ENCODE assay signal across 24 mouse cellular contexts in the genomic region with DNA sequence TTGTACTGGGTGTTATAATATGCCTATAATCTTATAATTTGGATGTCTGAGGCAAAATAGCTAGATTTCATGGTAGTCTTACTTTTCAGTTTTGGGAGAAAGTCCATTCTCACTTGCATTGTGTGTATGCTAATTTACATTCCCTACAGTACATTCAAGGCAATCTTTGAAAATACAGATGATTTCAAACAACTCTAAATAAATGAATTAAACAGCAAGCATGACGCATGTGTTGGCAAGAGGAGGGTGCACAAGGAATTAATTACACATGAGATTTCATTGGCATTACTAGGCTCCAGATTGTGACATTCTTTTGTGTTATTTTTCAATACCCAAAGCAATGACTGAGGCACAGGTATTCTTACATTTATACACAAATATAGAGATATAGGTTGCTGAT.
A peak's percentile ranks its signal among the peaks of the same experiment; 100 is the strongest.
DNase-seq lines count a peak whose midpoint lies in the region; ATAC-seq lines count a peak whose summit lies in the region.
"Had no signal": no experiment of that assay in that cellular context is flagged by ENCODE, and none has a peak within 500 bp of the region (broad histone marks: within the 10 kb centered on the region; RNA-seq: fewer than 3 reads in every experiment).

No protein-coding gene starts in this region.

- no peaks in the 10 kb centered on the region for H3K36me3 ChIP-seq in forebrain, embryonic 14.5 days (ENCODE audit: control insufficient read depth, insufficient read depth, low read length)
- H3K36me3 ChIP-seq in forebrain, embryonic 11.5 days (ENCODE audit: control insufficient read depth, insufficient read depth, low read length): no peaks in the 10 kb centered on the region
- H3K36me3 ChIP-seq in midbrain, embryonic 14.5 days (ENCODE audit: control insufficient read depth, insufficient read depth, low read length): no peaks in the 10 kb centered on the region
- H3K36me3 ChIP-seq in midbrain, embryonic 10.5 days: no peaks in the 10 kb centered on the region
- H3K36me3 ChIP-seq in forebrain, embryonic 16.5 days (ENCODE audit: control insufficient read depth, insufficient read depth): no peaks in the 10 kb centered on the region
- no peaks in the 10 kb centered on the region for H3K36me3 ChIP-seq in kidney, embryonic 16.5 days (ENCODE audit: insufficient read depth, low read length)
- H3K36me3 ChIP-seq: embryonic facial prominence, embryonic 13.5 days; embryonic facial prominence, embryonic 15.5 days; G1E had no signal

- no peaks in the 10 kb centered on the region for H3K9me3 ChIP-seq in forebrain, embryonic 14.5 days (replicated peaks; ENCODE audit: control insufficient read depth, low read length)
- no peaks in the 10 kb centered on the region for H3K9me3 ChIP-seq in forebrain, embryonic 11.5 days (ENCODE audit: control insufficient read depth, low read length)
- no peaks in the 10 kb centered on the region for H3K9me3 ChIP-seq in midbrain, embryonic 14.5 days (ENCODE audit: control insufficient read depth, low read length)
- H3K9me3 ChIP-seq in midbrain, embryonic 10.5 days (replicated peaks): no peaks in the 10 kb centered on the region
- no peaks in the 10 kb centered on the region for H3K9me3 ChIP-seq in forebrain, embryonic 16.5 days (ENCODE audit: control insufficient read depth, low read length)
- H3K9me3 ChIP-seq in kidney, embryonic 16.5 days (ENCODE audit: low read length): no peaks in the 10 kb centered on the region
- H3K9me3 ChIP-seq: embryonic facial prominence, embryonic 13.5 days; embryonic facial prominence, embryonic 15.5 days; G1E had no signal

- no peak overlapping the region for H3K4me3 ChIP-seq in forebrain, embryonic 14.5 days (ENCODE audit: low read depth, low read length)
- no peak overlapping the region for H3K4me3 ChIP-seq in forebrain, embryonic 11.5 days (ENCODE audit: low read depth, low read length)
- no peak overlapping the region for H3K4me3 ChIP-seq in midbrain, embryonic 14.5 days (replicated peaks; ENCODE audit: low read depth, low read length)
- no peak overlapping the region for H3K4me3 ChIP-seq in midbrain, embryonic 10.5 days
- H3K4me3 ChIP-seq in forebrain, embryonic 16.5 days (replicated peaks; ENCODE audit: low read length): no peak overlapping the region
- no peak overlapping the region for H3K4me3 ChIP-seq in kidney, embryonic 16.5 days (ENCODE audit: low read length)
- H3K4me3 ChIP-seq: embryonic facial prominence, embryonic 13.5 days; embryonic facial prominence, embryonic 15.5 days; erythroblast, embryonic 14.5 days had no signal

- no peak overlapping the region for H3K4me2 ChIP-seq in forebrain, embryonic 14.5 days (ENCODE audit: low read length)
- no peak overlapping the region for H3K4me2 ChIP-seq in forebrain, embryonic 11.5 days (ENCODE audit: low read depth, low read length, severe bottlenecking)
- no peak overlapping the region for H3K4me2 ChIP-seq in midbrain, embryonic 14.5 days (ENCODE audit: low read length)
- H3K4me2 ChIP-seq in forebrain, embryonic 16.5 days (ENCODE audit: low read length): no peak overlapping the region
- no peak overlapping the region for H3K4me2 ChIP-seq in kidney, embryonic 16.5 days (replicated peaks; ENCODE audit: low read depth, low read length)
- H3K4me2 ChIP-seq: embryonic facial prominence, embryonic 13.5 days; embryonic facial prominence, embryonic 15.5 days had no signal

- H3K4me1 ChIP-seq in forebrain, embryonic 14.5 days (ENCODE audit: control insufficient read depth, insufficient read depth, low read length): no peaks in the 10 kb centered on the region
- H3K4me1 ChIP-seq in forebrain, embryonic 11.5 days (replicated peaks; ENCODE audit: control insufficient read depth, insufficient read depth, low read length): no peaks in the 10 kb centered on the region
- no peaks in the 10 kb centered on the region for H3K4me1 ChIP-seq in midbrain, embryonic 14.5 days (ENCODE audit: control insufficient read depth, insufficient read depth, low read length)
- no peaks in the 10 kb centered on the region for H3K4me1 ChIP-seq in midbrain, embryonic 10.5 days
- no peaks in the 10 kb centered on the region for H3K4me1 ChIP-seq in forebrain, embryonic 16.5 days (replicated peaks; ENCODE audit: control insufficient read depth, insufficient read depth, low read length)
- H3K4me1 ChIP-seq in kidney, embryonic 16.5 days (ENCODE audit: insufficient read depth, low read length): no peaks in the 10 kb centered on the region
- H3K4me1 ChIP-seq: embryonic facial prominence, embryonic 13.5 days; embryonic facial prominence, embryonic 15.5 days had no signal

- DNase-seq in forebrain, embryonic 14.5 days (ENCODE audit: low spot score): peak; percentile 64
- DNase-seq in forebrain, embryonic 11.5 days (ENCODE audit: low spot score): no peak
- DNase-seq in midbrain, embryonic 14.5 days: no peak
- DNase-seq in midbrain, embryonic 10.5 days (ENCODE audit: low spot score): no peak
- DNase-seq: adrenal gland, adult 8-10 months; adrenal gland, postnatal 14 days; adrenal gland, postnatal 36 days; cerebellum, adult 11 months; cerebellum, adult 18-20 months; cerebellum, adult 8-10 months; cerebellum, adult 9-11 months; cerebellum, postnatal 14 days; cerebellum, postnatal 36 days; embryo, embryonic 11 days had no signal

- no peaks in the 10 kb centered on the region for H3K27me3 ChIP-seq in forebrain, embryonic 14.5 days (replicated peaks; ENCODE audit: control insufficient read depth, insufficient read depth, low read length)
- H3K27me3 ChIP-seq in forebrain, embryonic 11.5 days (ENCODE audit: control insufficient read depth, insufficient read depth, low read length): no peaks in the 10 kb centered on the region
- H3K27me3 ChIP-seq in midbrain, embryonic 14.5 days (ENCODE audit: control insufficient read depth, insufficient read depth, low read length): no peaks in the 10 kb centered on the region
- H3K27me3 ChIP-seq in midbrain, embryonic 10.5 days (ENCODE audit: low read depth, poor library complexity, severe bottlenecking): no peaks in the 10 kb centered on the region
- no peaks in the 10 kb centered on the region for H3K27me3 ChIP-seq in forebrain, embryonic 16.5 days (replicated peaks; ENCODE audit: control insufficient read depth, insufficient read depth, low read length)
- H3K27me3 ChIP-seq in kidney, embryonic 16.5 days (ENCODE audit: insufficient read depth, low read length): no peaks in the 10 kb centered on the region
- H3K27me3 ChIP-seq: CH12.LX; embryonic facial prominence, embryonic 13.5 days; embryonic facial prominence, embryonic 15.5 days; Patski had no signal

- WGBS in forebrain, embryonic 14.5 days: 24% methylated on average over 1 of the region's 1 CpGs
- 86% methylated on average over 1 of the region's 1 CpGs for WGBS in forebrain, embryonic 11.5 days
- 13% methylated on average over 1 of the region's 1 CpGs for WGBS in midbrain, embryonic 14.5 days
- WGBS in midbrain, embryonic 10.5 days: 83% methylated on average over 1 of the region's 1 CpGs
- WGBS in forebrain, embryonic 16.5 days: 20% methylated on average over 1 of the region's 1 CpGs
- 94% methylated on average over 1 of the region's 1 CpGs for WGBS in kidney, embryonic 16.5 days

- ATAC-seq in forebrain, embryonic 14.5 days: no peak
- no peak for ATAC-seq in forebrain, embryonic 11.5 days (replicated peaks; ENCODE audit: low FRiP score)
- peak; percentile 57; the same call in 1 of the 2 replicates for ATAC-seq in midbrain, embryonic 14.5 days (ENCODE audit: low FRiP score, low TSS enrichment)
- ATAC-seq in forebrain, embryonic 16.5 days: peak; percentile 83
- no peak for ATAC-seq in CD4-positive, CD25-positive, alpha-beta regulatory T cell, adult 4 months
- ATAC-seq in kidney, embryonic 16.5 days (ENCODE audit: low FRiP score, low TSS enrichment): no peak
- ATAC-seq: activated CD4-positive, CD25-positive, alpha-beta regulatory T cell, adult 4 months; Patski had no signal

- H3K27ac ChIP-seq in forebrain, embryonic 14.5 days (ENCODE audit: low read depth, low read length): no peak overlapping the region
- no peak overlapping the region for H3K27ac ChIP-seq in forebrain, embryonic 11.5 days (ENCODE audit: low read depth, low read length)
- no peak overlapping the region for H3K27ac ChIP-seq in midbrain, embryonic 14.5 days (replicated peaks; ENCODE audit: low read depth, low read length)
- H3K27ac ChIP-seq in midbrain, embryonic 10.5 days (replicated peaks): no peak overlapping the region
- no peak overlapping the region for H3K27ac ChIP-seq in forebrain, embryonic 16.5 days (ENCODE audit: low read length)
- H3K27ac ChIP-seq in kidney, embryonic 16.5 days (ENCODE audit: low read length): no peak overlapping the region
- H3K27ac ChIP-seq: embryonic facial prominence, embryonic 13.5 days; embryonic facial prominence, embryonic 15.5 days had no signal

- H3K9ac ChIP-seq in forebrain, embryonic 14.5 days (ENCODE audit: low read length): no peak overlapping the region
- H3K9ac ChIP-seq in forebrain, embryonic 11.5 days (ENCODE audit: low read length): no peak overlapping the region
- no peak overlapping the region for H3K9ac ChIP-seq in midbrain, embryonic 14.5 days (replicated peaks; ENCODE audit: low read length)
- no peak overlapping the region for H3K9ac ChIP-seq in forebrain, embryonic 16.5 days (replicated peaks; ENCODE audit: low read depth, low read length)
- no peak overlapping the region for H3K9ac ChIP-seq in kidney, embryonic 16.5 days (replicated peaks; ENCODE audit: low read length)
- H3K9ac ChIP-seq: embryonic facial prominence, embryonic 13.5 days; embryonic facial prominence, embryonic 15.5 days had no signal

Comparison
In these comparisons a context has a peak if more than half of its experiments do, and no peak if none do; other contexts are left out.
1. ATAC-seq: peak in midbrain, embryonic 14.5 days (single experiment) and forebrain, embryonic 16.5 days (single experiment); none in forebrain, embryonic 14.5 days (single experiment), forebrain, embryonic 11.5 days (single experiment), CD4-positive, CD25-positive, alpha-beta regulatory T cell, adult 4 months (single experiment) and kidney, embryonic 16.5 days (single experiment).